Mouse (Mus musculus): Measurements from ENCODE around the gene Csf2. TPM values are rescaled to one million over a fixed set of nuclear protein-coding genes. Genes with fewer than 3 reads are reported as not detected.

Csf2 gene
- polyA plus RNA-seq, 1 experiment from 2014 or later = not detected

Other genes with a start within 250 kb of the Csf2 start
- gene Slc22a4, start 221.6 kb downstream of the Csf2 start, polyA plus RNA-seq (2016; fragmentation: Nextera tagmentation; extraction: Ambion mirVana) = 1.2 and 1.3 TPM in 2 replicates
- gene Pdlim4, start 180.7 kb downstream of the Csf2 start, polyA plus RNA-seq (2016; fragmentation: Nextera tagmentation; extraction: Ambion mirVana) = 52.4 and 57.4 TPM in 2 replicates
- 25.0 and 25.2 TPM in 2 replicates for gene P4ha2, start 149.6 kb downstream of the Csf2 start, polyA plus RNA-seq (2016; fragmentation: Nextera tagmentation; extraction: Ambion mirVana)
- not detected in 2 replicates for gene Il3, start 17.6 kb upstream of the Csf2 start, polyA plus RNA-seq (2016; fragmentation: Nextera tagmentation; extraction: Ambion mirVana)
- gene Acsl6, start 54.1 kb upstream of the Csf2 start, polyA plus RNA-seq (2016; fragmentation: Nextera tagmentation; extraction: Ambion mirVana) = 14.4 and 20.4 TPM in 2 replicates
- gene Meikin, start 121.0 kb upstream of the Csf2 start, polyA plus RNA-seq (2016; fragmentation: Nextera tagmentation; extraction: Ambion mirVana) = not detected in 2 replicates
- gene Fnip1, start 188.5 kb upstream of the Csf2 start, polyA plus RNA-seq (2016; fragmentation: Nextera tagmentation; extraction: Ambion mirVana) = 8.7 and 9.4 TPM in 2 replicates